Mouse (Mus musculus) lung, postnatal 0 days (tissue): ENCODE data around the gene Cdk18.

Source experiments
- CTCF ChIP-seq: IDR thresholded peaks from 2 replicates; pipeline ENCODE4 v1.5.1; 2016; ENCODE audit warnings: antibody characterized with exemption, mild to moderate bottlenecking
- EP300 ChIP-seq: IDR thresholded peaks from 2 replicates; pipeline ENCODE4 v1.6.1; 2016; ENCODE audit warnings: antibody characterized with exemption, mild to moderate bottlenecking, control low read depth

- TF ChIP-seq CTCF (no peak), EP300 (no peak)
These were observed 46.2 kb downstream of the Cdk18 start for GRCm38 (mm10) chr1:132093269-132093668.
